Mouse (Mus musculus) hindbrain, embryonic 13.5 days (tissue): Measurements from ENCODE around the gene Cct6b. TPM values are rescaled to one million over a fixed set of nuclear protein-coding genes. Genes with fewer than 3 reads are reported as not detected.
"Not testable (repeated sequence)": the region's sequence is repeated elsewhere in the genome, so short reads cannot be mapped to it uniquely, and the experiment has no call there.

Source experiments
- ATAC-seq: fragments of 200-750 bp; cut with Nextera tagmentation; 2 replicates; pipeline ENCODE4 v1.8.0; 2017; ENCODE audit warnings: moderate TSS enrichment; ENCODE audit not compliant: low FRiP score
- H3K27ac ChIP-seq: fragments of 300-500 bp; sonication (generic); 2 replicates; pipeline ENCODE4 v1.5.1; 2015; ENCODE audit warnings: inconsistent platforms, mild to moderate bottlenecking, moderate library complexity
- H3K27me3 ChIP-seq: fragments of 300-500 bp; sonication (generic); 2 replicates; pipeline ENCODE4 v1.6.1; 2015; ENCODE audit warnings: mild to moderate bottlenecking, inconsistent platforms
- H3K36me3 ChIP-seq: fragments of 300-500 bp; sonication (generic); 2 replicates; pipeline ENCODE4 v1.6.1; 2015; ENCODE audit warnings: mild to moderate bottlenecking, inconsistent platforms
- H3K4me1 ChIP-seq: fragments of 300-500 bp; sonication (generic); replicated peaks from 2 replicates; pipeline ENCODE4 v1.6.1; 2015; ENCODE audit warnings: inconsistent platforms
- H3K4me2 ChIP-seq: fragments of 300-500 bp; sonication (generic); 2 replicates; pipeline ENCODE4 v1.6.1; 2015; ENCODE audit warnings: inconsistent platforms, mild to moderate bottlenecking, moderate library complexity
- H3K4me3 ChIP-seq: fragments of 300-500 bp; sonication (generic); 2 replicates; pipeline ENCODE4 v1.5.1; 2015; ENCODE audit warnings: mild to moderate bottlenecking, inconsistent platforms
- H3K9ac ChIP-seq: fragments of 300-500 bp; sonication (generic); 2 replicates; pipeline ENCODE4 v1.6.1; 2015; ENCODE audit warnings: mild to moderate bottlenecking, inconsistent platforms
- H3K9me3 ChIP-seq: fragments of 300-500 bp; sonication (generic); 2 replicates; pipeline ENCODE4 v1.6.1; 2016; ENCODE audit warnings: inconsistent platforms
- WGBS: fragments of 180-500 bp; shearing (Covaris S2); methylation state at CpG from one replicate; pipeline ENCODE4 v1.1.7; 2015; 5-methylcytosine and 5-hydroxymethylcytosine counted together
- polyA plus RNA-seq: library from polyadenylated mRNA; unstranded; fragments of >200 nt; fragmentation: Nextera tagmentation; extraction: Ambion mirVana; gene quantifications from 2 replicates; pipeline ENCODE4 v1.2.1, GENCODE M21; 2015

The Cct6b gene
- polyA plus RNA-seq, 1 experiment from 2014 or later: 0.32 TPM

DNA sequence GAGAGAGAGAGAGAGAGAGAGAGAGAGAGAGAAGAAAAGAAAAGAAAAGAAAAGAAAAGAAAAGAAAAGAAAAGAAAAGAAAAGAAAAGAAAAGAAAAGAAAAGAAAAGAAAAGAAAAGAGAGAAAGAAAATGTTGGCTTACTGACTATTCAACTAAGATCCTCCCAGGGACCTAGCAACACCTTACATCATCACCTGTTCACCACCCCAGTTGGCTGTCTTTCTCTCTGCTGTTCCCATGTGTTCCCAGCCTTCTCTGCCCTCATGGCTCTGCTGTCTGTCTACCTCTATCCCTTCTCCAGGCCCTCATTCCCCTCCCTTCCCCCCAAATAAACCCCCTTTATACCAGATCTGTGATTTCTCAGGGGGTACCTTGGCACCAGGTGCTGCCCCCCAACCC lies 69.2 kb downstream of the Cct6b start:
- H3K4me1 ChIP-seq: peaks cover 27% of the 10 kb centered on the region
- H3K9me3 ChIP-seq, H3K4me2 ChIP-seq, H3K9ac ChIP-seq, ATAC-seq, H3K27me3 ChIP-seq, H3K4me3 ChIP-seq, H3K27ac ChIP-seq, H3K36me3 ChIP-seq: not testable (repeated sequence)

DNA sequence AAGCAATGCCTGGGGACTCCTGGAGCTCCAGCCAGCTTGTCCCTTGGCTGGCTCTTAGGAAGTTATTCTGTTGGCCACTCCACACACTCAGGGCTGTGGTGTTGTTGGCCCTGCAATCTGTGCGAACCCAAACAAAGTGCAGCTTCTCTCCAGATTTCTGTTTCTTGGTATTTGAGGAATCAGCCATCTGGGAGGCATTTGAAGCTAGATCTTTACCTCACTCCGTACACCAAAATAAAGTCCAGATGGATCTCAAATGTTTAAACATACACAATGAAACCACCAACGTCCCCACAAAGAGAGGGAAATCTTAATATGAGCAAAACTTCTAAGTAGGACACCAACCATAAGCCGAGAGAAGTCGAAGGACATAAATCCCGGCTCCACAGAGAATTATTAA lies 71.5 kb downstream of the Cct6b start:
- no peaks in the 10 kb centered on the region for H3K27me3 ChIP-seq
- H3K27ac ChIP-seq: no peak overlapping the region
- 84% methylated on average over 6 of the region's 6 CpGs for WGBS
- no peak overlapping the region for H3K9ac ChIP-seq
- no peaks in the 10 kb centered on the region for H3K9me3 ChIP-seq
- no peak for ATAC-seq
- H3K4me1 ChIP-seq: peaks cover 18% of the 10 kb centered on the region
- H3K4me2 ChIP-seq: no peak overlapping the region
- H3K36me3 ChIP-seq: no peaks in the 10 kb centered on the region
- H3K4me3 ChIP-seq: no peak overlapping the region

GRCm38 (mm10) chr11:82690476-82690875 lies 73.6 kb downstream of the Cct6b start:
- no peak overlapping the region for H3K4me3 ChIP-seq
- no peaks in the 10 kb centered on the region for H3K9me3 ChIP-seq
- H3K36me3 ChIP-seq: no peaks in the 10 kb centered on the region
- H3K4me1 ChIP-seq: peaks cover 11% of the 10 kb centered on the region
- H3K27me3 ChIP-seq: no peaks in the 10 kb centered on the region
- no peak for ATAC-seq
- no peak overlapping the region for H3K4me2 ChIP-seq
- 37% methylated on average over 5 of the region's 5 CpGs for WGBS
- H3K9ac ChIP-seq: no peak overlapping the region
- H3K27ac ChIP-seq: no peak overlapping the region

- no peak for ATAC-seq
- Histone ChIP-seq H3K27me3 (no peaks in the 10 kb centered on the region), H3K4me1 (peaks cover 14% of the 10 kb centered on the region), H3K9me3 (no peaks in the 10 kb centered on the region), H3K4me3 (no peak overlapping the region), H3K4me2 (no peak overlapping the region), H3K9ac (no peak overlapping the region), H3K27ac (no peak overlapping the region), H3K36me3 (no peaks in the 10 kb centered on the region)
These were observed 76.5 kb downstream of the Cct6b start for GRCm38 (mm10) chr11:82687668-82688067.

DNA sequence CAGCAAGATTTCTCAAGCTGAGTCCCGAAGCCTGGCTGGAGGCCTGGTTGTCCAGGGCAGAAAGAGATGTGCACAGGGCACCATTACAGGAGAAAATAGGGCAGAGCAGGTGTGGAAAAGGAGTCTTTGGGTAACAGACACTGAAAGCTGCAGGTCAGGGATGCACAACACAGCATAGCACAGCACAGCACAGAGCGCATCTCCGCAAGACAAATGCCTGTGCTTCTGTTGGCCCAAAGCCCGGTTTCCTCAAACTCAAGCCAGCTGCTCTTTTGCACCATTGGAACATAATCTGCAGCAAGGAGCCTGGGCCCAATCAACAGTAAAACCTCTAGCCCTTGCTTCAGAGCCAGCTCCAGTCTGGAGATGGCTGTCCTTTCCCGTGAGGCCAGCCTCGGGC lies 79.4 kb downstream of the Cct6b start:
- H3K27ac ChIP-seq: no peak overlapping the region
- no peak overlapping the region for H3K9ac ChIP-seq
- H3K4me3 ChIP-seq: no peak overlapping the region
- no peaks in the 10 kb centered on the region for H3K36me3 ChIP-seq
- H3K4me2 ChIP-seq: no peak overlapping the region
- 0 out of 2 replicates have a peak, but pooled peaks cover 5% of the 10 kb centered on the region for H3K27me3 ChIP-seq
- no peaks in the 10 kb centered on the region for H3K9me3 ChIP-seq
- H3K4me1 ChIP-seq: peaks cover 8% of the 10 kb centered on the region; the same call in 1 of the 2 replicates
- 83% methylated on average over 6 of the region's 6 CpGs for WGBS
- no peak for ATAC-seq

- Histone ChIP-seq H3K27me3 (0 out of 2 replicates have a peak, but pooled peaks cover 5% of the 10 kb centered on the region), H3K27ac (no peak overlapping the region), H3K9ac (no peak overlapping the region; the same call in 1 of the 2 replicates), H3K4me3 (no peak overlapping the region), H3K4me1 (peaks cover 10% of the 10 kb centered on the region; the same call in 1 of the 2 replicates), H3K36me3 (no peaks in the 10 kb centered on the region), H3K4me2 (no peak overlapping the region), H3K9me3 (no peaks in the 10 kb centered on the region)
- WGBS: 54% methylated on average over 12 of the region's 12 CpGs
- 0 out of 2 replicates have a peak, but pooled peaks have one; percentile 54 for ATAC-seq
These were observed 80.2 kb downstream of the Cct6b start for GRCm38 (mm10) chr11:82683765-82684505.

DNA sequence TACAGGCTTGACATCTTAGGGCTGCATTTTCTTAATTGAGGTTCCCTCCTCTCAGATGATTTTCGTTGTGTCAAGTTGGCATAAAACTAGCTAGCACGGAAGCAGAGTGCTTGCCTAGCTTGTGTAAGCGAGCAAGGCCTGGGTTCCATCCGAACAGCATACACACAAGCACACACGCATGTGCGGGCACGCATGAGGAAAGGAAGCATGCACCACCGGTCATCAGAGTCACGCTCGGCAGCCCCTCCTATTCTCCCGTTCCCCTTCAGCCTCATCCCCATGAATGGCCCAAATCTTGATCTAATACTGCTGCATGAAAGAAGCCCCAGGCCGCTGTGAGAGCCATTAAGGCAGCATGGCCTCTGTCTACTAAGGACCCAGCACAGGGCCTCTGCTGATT lies 85.6 kb downstream of the Cct6b start:
- Histone ChIP-seq H3K27me3 (0 out of 2 replicates have a peak, but pooled peaks cover 5% of the 10 kb centered on the region), H3K4me2 (no peak overlapping the region), H3K9ac (no peak overlapping the region), H3K27ac (peak overlapping the region; percentile 46; the same call in 1 of the 2 replicates), H3K36me3 (no peaks in the 10 kb centered on the region), H3K9me3 (no peaks in the 10 kb centered on the region), H3K4me3 (no peak overlapping the region), H3K4me1 (peaks cover 9% of the 10 kb centered on the region; the same call in 1 of the 2 replicates)
- WGBS: 71% methylated on average over 12 of the region's 12 CpGs
- ATAC-seq: no peak

Other genes starting within 250 kb of the Cct6b start
- 29.6 and 31.0 TPM in 2 replicates for gene Zfp830, start within 50 bp of the Cct6b start, polyA plus RNA-seq
- 27.0 and 29.9 TPM in 2 replicates for gene Lig3, start 16.8 kb upstream of the Cct6b start, polyA plus RNA-seq
- gene Rffl, start 106.9 kb upstream of the Cct6b start, polyA plus RNA-seq: 4.7 and 5.6 TPM in 2 replicates
- 12.3 and 13.4 TPM in 2 replicates for gene Rad51d, start 126.3 kb upstream of the Cct6b start, polyA plus RNA-seq
- gene Fndc8, start 127.8 kb upstream of the Cct6b start, polyA plus RNA-seq: 0.71 and 0.80 TPM in 2 replicates
- 27.3 and 35.3 TPM in 2 replicates for gene Nle1, start 144.1 kb upstream of the Cct6b start, polyA plus RNA-seq
- gene Unc45b, start 146.2 kb upstream of the Cct6b start, polyA plus RNA-seq: 1.2 and 1.3 TPM in 2 replicates
- 1.00 and 1.0 TPM in 2 replicates for gene Slfn5, start 187.0 kb upstream of the Cct6b start, polyA plus RNA-seq
- gene Slfn9, start 227.5 kb upstream of the Cct6b start, polyA plus RNA-seq: 2.7 and 2.8 TPM in 2 replicates